Mouse (Mus musculus): Measurements from ENCODE around the gene Ak5. TPM values are rescaled to one million over a fixed set of nuclear protein-coding genes. Genes with fewer than 3 reads are reported as not detected.

Ak5 gene
- polyA plus RNA-seq, 1 experiment from 2014 or later: 1.9 TPM

DNA sequence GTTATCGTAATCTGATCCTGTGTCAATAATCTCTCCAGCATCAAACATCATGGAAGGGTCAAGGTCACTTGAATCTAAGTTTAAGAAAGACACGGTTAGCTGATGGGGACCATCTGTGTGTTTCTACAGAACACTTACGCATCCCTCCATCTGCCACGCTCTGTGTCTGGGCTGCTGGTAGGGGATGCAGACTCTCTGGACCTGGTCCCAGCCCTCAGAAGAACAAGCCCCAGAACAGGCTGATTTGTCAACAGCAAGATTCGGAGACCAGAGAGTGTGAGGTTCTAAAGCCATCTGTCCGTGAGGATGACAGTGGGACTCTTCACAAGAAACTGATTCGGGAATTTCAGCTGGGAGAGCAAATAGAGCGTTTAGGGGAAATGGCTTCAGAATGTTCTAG lies 141.4 kb downstream of the Ak5 start:
- no peak for TF ChIP-seq EP300 (optimal IDR thresholded peaks at IDR 0.05)
- no peak for TF ChIP-seq CTCF (IDR thresholded peaks at IDR 0.05; ENCODE audit: low read depth)
- ATAC-seq (ENCODE audit: low FRiP score, low TSS enrichment): no peak
- no peak overlapping the region for H3K27ac ChIP-seq (replicated peaks)
- no peaks in the 10 kb centered on the region for H3K36me3 ChIP-seq (ENCODE audit: control insufficient read depth, insufficient read depth, low read length)
- no peaks in the 10 kb centered on the region for H3K27me3 ChIP-seq (ENCODE audit: control insufficient read depth, insufficient read depth, low read length)
- H3K9me3 ChIP-seq (ENCODE audit: control insufficient read depth, low read length): no peaks in the 10 kb centered on the region
- no peaks in the 10 kb centered on the region for H3K4me1 ChIP-seq (replicated peaks; ENCODE audit: control insufficient read depth, insufficient read depth)
- DNase-seq (ENCODE audit: low spot score): no peak
- no peak overlapping the region for H3K4me3 ChIP-seq (ENCODE audit: low read depth, low read length)
- no peak overlapping the region for H3K9ac ChIP-seq (ENCODE audit: low read length)
- H3K4me2 ChIP-seq (replicated peaks; ENCODE audit: low read depth): no peak overlapping the region
- WGBS: 64% methylated on average over 8 of the region's 8 CpGs

DNA sequence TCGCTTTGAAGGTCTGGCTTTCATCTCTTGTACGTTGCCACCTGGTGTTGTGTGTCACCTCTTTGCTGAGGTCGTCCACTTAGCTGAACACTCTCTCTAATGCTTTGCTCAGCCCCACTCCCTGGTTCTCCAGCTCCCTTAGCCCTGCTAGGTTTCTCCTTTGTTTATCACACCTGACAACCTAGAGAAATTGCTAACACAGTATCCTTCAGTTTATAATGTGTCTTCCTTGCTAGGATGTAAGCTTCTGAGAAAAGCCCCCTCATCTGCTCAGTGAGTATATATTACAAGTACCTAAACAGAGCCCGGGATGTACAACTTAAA lies 144.9 kb downstream of the Ak5 start:
- Histone ChIP-seq H3K27ac (replicated peaks) (no peak overlapping the region), H3K27me3 (ENCODE audit: control insufficient read depth, insufficient read depth, low read length) (no peaks in the 10 kb centered on the region), H3K4me3 (ENCODE audit: low read depth, low read length) (no peak overlapping the region), H3K4me1 (replicated peaks; ENCODE audit: control insufficient read depth, insufficient read depth) (no peaks in the 10 kb centered on the region), H3K9ac (ENCODE audit: low read length) (no peak overlapping the region), H3K36me3 (ENCODE audit: control insufficient read depth, insufficient read depth, low read length) (no peaks in the 10 kb centered on the region), H3K9me3 (ENCODE audit: control insufficient read depth, low read length) (no peaks in the 10 kb centered on the region), H3K4me2 (replicated peaks; ENCODE audit: low read depth) (no peak overlapping the region)
- 30% methylated on average over 4 of the region's 4 CpGs for WGBS
- ATAC-seq (ENCODE audit: low FRiP score, low TSS enrichment): no peak
- DNase-seq (ENCODE audit: low spot score): no peak
- TF ChIP-seq CTCF (IDR thresholded peaks at IDR 0.05; ENCODE audit: low read depth) (no peak), EP300 (optimal IDR thresholded peaks at IDR 0.05) (no peak)

DNA sequence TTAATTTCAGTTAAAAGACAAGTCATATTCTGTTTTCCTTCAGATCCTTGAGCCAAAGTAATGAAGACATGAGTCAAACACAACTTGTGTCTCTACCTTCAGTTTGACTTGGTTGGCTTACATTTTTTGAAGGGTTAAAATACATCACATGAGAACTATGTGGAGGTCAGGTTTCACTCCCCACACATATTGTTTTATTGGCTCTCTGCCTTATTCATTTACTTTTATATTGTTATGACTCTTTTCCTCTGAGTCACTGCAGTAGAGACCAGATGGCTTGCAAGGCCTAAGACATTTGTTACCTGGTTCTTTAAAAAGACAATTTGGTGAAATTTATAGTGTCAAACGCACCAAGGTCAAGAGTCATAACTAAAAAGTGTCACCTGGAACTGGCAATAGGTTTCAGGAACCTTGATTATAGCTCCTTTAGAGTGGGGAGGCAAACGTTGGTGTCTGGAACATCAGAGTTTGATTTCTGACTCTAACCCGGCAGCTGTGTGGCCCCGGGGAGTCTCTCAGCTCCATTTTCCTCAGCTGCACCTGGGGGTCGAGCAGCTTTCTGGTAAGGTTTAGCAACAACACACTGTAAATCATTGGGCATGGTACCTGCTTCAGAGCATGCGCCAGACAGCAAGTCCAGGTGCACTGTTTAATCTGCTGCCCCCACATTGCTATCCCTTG lies 145.4 kb downstream of the Ak5 start:
- 44% methylated on average over 6 of the region's 6 CpGs for WGBS
- H3K4me1 ChIP-seq (replicated peaks; ENCODE audit: control insufficient read depth, insufficient read depth): no peaks in the 10 kb centered on the region
- no peaks in the 10 kb centered on the region for H3K9me3 ChIP-seq (ENCODE audit: control insufficient read depth, low read length)
- no peaks in the 10 kb centered on the region for H3K27me3 ChIP-seq (ENCODE audit: control insufficient read depth, insufficient read depth, low read length)
- no peak for ATAC-seq (ENCODE audit: low FRiP score, low TSS enrichment)
- no peaks in the 10 kb centered on the region for H3K36me3 ChIP-seq (ENCODE audit: control insufficient read depth, insufficient read depth, low read length)
- no peak overlapping the region for H3K9ac ChIP-seq (ENCODE audit: low read length)
- DNase-seq (ENCODE audit: low spot score): no peak
- TF ChIP-seq CTCF (IDR thresholded peaks at IDR 0.05; ENCODE audit: low read depth): no peak
- no peak for TF ChIP-seq EP300 (optimal IDR thresholded peaks at IDR 0.05)
- H3K4me3 ChIP-seq (ENCODE audit: low read depth, low read length): no peak overlapping the region
- no peak overlapping the region for H3K27ac ChIP-seq (replicated peaks)
- H3K4me2 ChIP-seq (replicated peaks; ENCODE audit: low read depth): no peak overlapping the region

DNA sequence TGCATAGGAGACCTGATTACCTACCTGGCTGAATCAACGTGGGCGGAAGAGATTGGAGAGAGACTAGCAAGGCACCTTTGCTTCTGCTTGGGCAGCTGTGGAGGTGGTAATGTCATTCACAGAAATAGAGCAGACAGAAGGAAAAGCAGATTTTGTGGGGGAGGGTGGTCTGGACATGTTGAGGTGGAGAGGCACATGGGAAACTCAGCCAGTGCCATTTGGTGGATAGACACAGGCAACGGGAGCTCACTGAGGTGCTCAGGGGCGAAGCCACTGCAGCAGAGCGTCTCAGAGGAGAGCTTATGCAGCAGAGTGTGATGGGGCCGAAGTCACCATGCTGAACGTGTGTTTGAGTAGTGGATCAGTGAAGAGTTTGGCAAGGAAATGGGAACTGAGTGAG lies 147.1 kb downstream of the Ak5 start:
- 75% methylated on average over 7 of the region's 7 CpGs for WGBS
- Histone ChIP-seq H3K9me3 (ENCODE audit: control insufficient read depth, low read length) (no peaks in the 10 kb centered on the region), H3K27ac (replicated peaks) (no peak overlapping the region), H3K27me3 (ENCODE audit: control insufficient read depth, insufficient read depth, low read length) (no peaks in the 10 kb centered on the region), H3K4me2 (replicated peaks; ENCODE audit: low read depth) (no peak overlapping the region), H3K36me3 (ENCODE audit: control insufficient read depth, insufficient read depth, low read length) (no peaks in the 10 kb centered on the region), H3K4me1 (replicated peaks; ENCODE audit: control insufficient read depth, insufficient read depth) (no peaks in the 10 kb centered on the region), H3K9ac (ENCODE audit: low read length) (no peak overlapping the region), H3K4me3 (ENCODE audit: low read depth, low read length) (no peak overlapping the region)
- no peak for ATAC-seq (ENCODE audit: low FRiP score, low TSS enrichment)
- DNase-seq (ENCODE audit: low spot score): no peak
- TF ChIP-seq CTCF (IDR thresholded peaks at IDR 0.05; ENCODE audit: low read depth) (no peak), EP300 (optimal IDR thresholded peaks at IDR 0.05) (no peak)

DNA sequence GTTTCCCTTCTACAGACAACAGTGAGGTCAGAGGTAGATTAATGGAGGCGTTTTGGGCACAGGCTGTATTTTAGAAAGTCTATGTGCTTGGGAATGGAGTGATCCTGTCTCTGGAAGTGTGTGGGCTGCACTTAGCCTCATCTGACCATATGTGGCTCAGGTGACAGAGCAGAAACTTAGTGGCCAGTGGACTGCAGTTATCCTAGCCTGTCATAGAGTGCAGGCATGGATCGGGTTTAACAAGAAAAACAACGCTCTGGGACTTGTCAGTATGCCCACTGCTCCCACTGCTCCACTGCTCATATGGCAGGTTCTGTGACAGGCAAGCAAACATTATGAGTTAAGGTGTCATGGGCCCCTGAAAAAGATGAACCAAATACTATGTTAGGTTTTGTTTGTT lies 148.1 kb downstream of the Ak5 start:
- TF ChIP-seq EP300 (optimal IDR thresholded peaks at IDR 0.05) (no peak), CTCF (IDR thresholded peaks at IDR 0.05; ENCODE audit: low read depth) (no peak)
- H3K4me1 ChIP-seq (replicated peaks; ENCODE audit: control insufficient read depth, insufficient read depth): no peaks in the 10 kb centered on the region
- ATAC-seq (ENCODE audit: low FRiP score, low TSS enrichment): no peak
- no peak for DNase-seq (ENCODE audit: low spot score)
- WGBS: 70% methylated on average over 3 of the region's 3 CpGs
- no peak overlapping the region for H3K27ac ChIP-seq (replicated peaks)
- no peak overlapping the region for H3K4me2 ChIP-seq (replicated peaks; ENCODE audit: low read depth)
- H3K9ac ChIP-seq (ENCODE audit: low read length): no peak overlapping the region
- H3K4me3 ChIP-seq (ENCODE audit: low read depth, low read length): no peak overlapping the region
- H3K27me3 ChIP-seq (ENCODE audit: control insufficient read depth, insufficient read depth, low read length): no peaks in the 10 kb centered on the region
- no peaks in the 10 kb centered on the region for H3K36me3 ChIP-seq (ENCODE audit: control insufficient read depth, insufficient read depth, low read length)
- H3K9me3 ChIP-seq (ENCODE audit: control insufficient read depth, low read length): no peaks in the 10 kb centered on the region

DNA sequence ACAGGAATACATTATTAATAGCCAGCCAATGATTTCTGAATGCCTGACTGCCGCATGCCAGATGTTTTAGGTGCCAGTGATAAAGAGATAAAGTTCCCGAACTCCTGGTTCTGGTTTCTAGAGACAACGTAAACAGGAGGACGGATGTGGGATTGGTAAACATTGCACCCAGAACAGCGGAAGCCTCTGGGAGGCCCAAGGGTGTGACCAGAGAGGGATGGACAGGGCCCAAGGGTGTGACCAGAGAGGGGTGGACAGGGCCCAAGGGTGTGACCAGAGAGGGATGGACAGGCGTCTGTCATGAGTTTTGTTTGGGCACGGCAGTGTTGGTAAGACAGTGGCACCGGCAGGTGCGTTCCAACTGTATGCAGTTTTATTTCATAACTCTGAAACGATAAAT lies 148.6 kb downstream of the Ak5 start:
- DNase-seq (ENCODE audit: low spot score): no peak
- 69% methylated on average over 10 of the region's 10 CpGs for WGBS
- TF ChIP-seq CTCF (IDR thresholded peaks at IDR 0.05; ENCODE audit: low read depth) (no peak), EP300 (optimal IDR thresholded peaks at IDR 0.05) (no peak)

More for the DNA sequence above, 148.6 kb downstream of the Ak5 start:
- Histone ChIP-seq H3K27ac (replicated peaks) (no peak overlapping the region), H3K4me3 (ENCODE audit: low read depth, low read length) (no peak overlapping the region), H3K4me1 (replicated peaks; ENCODE audit: control insufficient read depth, insufficient read depth) (no peaks in the 10 kb centered on the region), H3K9me3 (ENCODE audit: control insufficient read depth, low read length) (no peaks in the 10 kb centered on the region), H3K9ac (ENCODE audit: low read length) (no peak overlapping the region), H3K27me3 (ENCODE audit: control insufficient read depth, insufficient read depth, low read length) (no peaks in the 10 kb centered on the region), H3K36me3 (ENCODE audit: control insufficient read depth, insufficient read depth, low read length) (no peaks in the 10 kb centered on the region), H3K4me2 (replicated peaks; ENCODE audit: low read depth) (no peak overlapping the region)
- no peak for ATAC-seq (ENCODE audit: low FRiP score, low TSS enrichment)

All from stomach, postnatal 0 days (tissue).